Mouse (Mus musculus) lung, postnatal 25 days (tissue): ENCODE measurements around the gene Tmem130.

ENCODE experiments used
- DNase-seq: peaks from one replicate; pipeline ENCODE4 v3.0.0; 2022; ENCODE audit warnings: low spot score

The Tmem130 gene

DNA sequence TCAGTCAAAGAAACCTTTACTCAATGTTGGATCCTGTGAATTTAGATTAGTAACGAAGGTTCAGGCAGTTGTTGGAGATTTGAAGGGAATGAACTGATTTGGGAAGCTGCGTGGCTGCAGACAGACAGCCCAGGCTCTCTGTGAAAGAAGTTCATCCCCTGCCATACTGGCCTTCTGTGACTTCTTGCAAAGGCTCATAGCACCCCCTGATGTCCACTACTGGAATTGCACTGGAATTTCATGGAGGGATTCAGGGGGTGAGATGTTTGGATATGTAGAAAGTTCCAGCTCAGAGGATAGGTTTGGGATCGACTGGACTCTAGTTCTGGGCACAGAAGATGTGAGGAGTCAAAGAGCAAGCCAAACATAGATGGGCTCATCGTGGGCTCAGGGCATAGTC, 27.7 kb downstream of the Tmem130 start:
- peak; percentile 28 for DNase-seq

DNA sequence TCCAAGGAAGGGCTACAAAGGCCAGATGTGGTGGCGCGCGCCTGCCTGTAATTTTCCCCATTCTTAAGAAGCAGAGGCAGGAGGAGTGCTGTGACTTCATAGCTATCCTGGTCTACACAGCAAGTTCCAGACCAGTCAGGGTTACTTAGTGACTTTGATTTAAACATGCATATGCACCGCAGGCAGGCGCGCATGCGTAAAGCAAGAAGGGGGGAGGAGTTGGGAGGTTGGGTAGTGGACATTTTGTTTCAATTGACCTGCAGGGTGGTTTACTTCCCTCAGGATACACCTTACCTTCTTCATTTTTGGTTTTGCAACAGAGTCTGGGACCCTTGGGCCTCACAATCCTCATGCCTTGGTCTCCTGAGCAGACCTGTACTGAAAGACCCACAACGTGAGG, 32.4 kb downstream of the Tmem130 start:
- no peak for DNase-seq

DNA sequence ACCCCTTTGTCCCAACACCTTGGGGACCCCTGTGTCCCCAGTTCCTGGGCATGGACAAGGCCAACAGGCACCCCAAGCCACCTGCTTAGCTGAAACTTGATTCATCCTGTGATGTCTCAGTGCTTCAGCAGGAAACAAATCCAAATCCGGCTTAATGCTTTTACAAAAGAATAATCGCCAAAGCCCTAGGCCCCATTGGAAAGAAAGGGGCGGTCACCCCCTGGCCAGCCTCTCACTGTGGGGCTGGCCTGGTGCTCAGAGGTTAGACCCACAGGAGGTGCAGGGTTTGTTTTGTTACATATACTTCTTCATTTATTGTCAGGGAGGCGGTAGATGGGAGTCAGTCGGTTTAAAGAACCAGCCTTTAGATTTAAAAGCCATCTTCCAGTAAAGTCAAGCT, 33.4 kb downstream of the Tmem130 start:
- DNase-seq, result no peak

DNA sequence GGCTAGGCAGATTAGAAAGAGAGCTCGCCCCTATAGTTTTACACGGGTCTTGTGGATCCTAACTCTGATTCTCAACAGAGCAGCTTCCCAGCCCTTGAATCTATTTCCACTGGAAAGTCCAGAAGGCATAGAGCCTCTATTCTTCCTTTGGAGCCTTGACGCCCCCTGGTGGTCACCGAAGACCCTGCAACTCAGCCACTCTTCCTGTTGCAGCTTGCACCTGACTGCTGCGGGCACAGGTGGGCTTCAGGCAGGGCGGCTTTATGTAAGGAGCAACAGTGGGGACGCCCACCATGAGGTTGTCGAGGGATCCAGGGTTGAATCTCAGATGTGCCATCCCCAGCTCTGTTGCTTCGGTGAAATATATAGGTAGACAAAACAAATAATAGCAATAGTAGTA, 34.5 kb downstream of the Tmem130 start:
- peak; percentile 49 for DNase-seq

DNA sequence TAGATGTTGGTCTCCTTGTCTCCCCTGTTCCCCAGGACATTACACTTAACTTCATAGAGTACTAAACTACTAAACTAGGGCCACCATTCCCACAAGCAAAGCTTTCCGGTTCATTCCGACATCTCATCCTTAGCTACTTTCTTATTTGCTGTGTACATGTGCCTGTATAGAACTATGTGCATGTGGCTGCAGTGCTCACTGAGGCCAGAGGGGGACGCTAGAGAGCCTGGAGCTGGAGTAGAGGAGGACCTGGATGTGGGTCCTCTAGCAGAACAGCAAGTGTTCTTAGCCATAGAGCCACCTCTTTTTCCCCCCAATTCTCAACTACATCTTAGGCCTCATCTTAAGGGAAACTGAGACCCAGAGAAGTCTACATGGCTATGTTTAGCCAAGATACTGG, 36.1 kb downstream of the Tmem130 start:
- no peak for DNase-seq

DNA sequence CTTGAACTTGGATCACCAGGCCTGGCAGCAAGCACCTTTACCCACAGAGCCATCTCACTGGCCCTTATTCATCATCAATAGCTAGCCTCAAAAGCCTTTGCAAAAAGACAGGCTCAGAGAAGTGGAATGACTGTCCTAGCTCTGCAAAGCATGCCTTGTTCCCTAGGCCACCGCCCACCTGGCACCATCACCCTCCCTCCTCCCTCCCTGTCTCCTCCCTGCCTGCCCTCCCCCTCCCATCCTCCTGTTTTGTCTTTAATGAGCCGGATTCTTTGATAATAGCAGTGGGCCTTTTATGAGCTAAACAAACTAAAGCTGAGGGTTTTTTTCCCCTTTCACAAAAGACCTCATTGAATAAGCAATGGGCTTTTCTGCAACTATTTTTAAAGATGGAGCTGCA, 36.7 kb downstream of the Tmem130 start:
- no peak for DNase-seq

DNA sequence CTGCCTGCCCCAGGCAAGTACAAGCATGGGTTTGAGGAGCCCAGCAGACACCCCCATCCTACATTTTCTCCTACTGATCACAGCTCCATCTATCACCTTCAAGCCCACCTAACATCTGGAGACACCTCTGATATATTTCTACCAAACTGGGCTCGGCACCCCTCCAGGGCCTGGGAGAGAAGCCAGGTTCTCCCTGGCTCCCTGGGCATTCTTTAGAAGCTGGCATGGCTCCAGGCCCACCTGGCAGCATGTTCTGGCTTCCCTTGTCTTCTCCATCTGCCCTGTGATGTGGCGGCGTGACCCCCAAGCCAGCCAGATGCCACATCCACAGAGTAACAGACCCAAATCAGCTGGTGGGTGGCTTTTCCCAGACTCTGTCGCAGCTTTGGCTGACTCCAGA, 41.3 kb downstream of the Tmem130 start:
- no peak for DNase-seq

DNA sequence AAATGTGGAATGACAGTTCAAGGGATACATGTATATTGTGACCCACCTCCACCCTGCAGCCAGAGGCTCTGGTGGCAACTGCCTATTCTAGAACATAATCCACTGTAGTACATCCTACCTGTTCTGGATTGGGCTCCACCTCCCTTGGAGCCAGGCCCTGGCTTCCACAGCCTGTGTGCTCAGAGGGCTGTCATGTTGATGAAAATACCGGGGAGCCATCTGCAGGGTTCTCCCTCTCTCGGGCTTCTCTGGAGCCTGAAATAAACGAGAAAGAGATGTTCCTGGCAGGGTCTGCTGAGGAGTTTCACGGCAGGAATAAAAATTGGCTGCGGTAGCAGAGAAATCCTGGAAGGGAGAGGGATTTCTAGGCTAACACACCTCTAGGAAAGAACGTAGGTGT, 41.8 kb downstream of the Tmem130 start:
- DNase-seq, result no peak

DNA sequence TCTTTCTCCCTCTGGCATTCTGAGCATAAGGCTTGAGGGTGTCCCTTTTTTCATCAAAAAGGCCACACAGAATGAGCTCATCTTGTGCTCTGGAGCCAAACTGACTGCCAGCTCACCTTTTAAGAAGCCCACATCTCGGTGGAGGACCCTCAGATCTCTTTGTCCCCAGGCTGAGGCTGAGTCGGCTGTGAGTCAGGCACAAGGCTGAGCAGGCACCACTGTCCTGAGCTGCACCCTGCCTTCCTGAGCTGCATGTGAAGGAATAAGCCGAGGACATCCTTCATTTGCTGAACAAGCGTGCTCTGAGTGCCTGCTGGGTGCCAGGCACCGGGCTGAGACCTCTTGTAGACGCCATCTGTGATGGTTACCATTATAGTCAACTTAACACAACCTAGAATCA, 44.4 kb downstream of the Tmem130 start:
- DNase-seq, result no peak

DNA sequence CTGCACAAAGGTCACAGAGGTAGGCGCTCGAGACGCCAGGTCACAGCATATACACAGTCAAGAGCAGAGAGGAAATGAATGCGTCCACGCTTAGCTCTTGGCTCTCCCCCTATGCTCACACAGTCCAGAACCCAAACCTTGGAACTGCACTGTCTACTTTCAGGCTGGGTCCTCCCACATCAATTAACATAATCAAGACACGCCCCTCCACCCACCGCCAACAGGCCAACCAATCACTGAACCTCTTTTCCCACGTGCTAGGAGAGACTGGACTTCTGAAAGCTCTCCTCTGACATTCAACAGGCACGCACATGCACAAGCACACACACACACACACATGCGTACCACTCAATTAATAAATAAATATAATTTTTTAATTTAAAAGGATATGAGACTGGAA, 48.2 kb downstream of the Tmem130 start:
- DNase-seq, result no peak

DNA sequence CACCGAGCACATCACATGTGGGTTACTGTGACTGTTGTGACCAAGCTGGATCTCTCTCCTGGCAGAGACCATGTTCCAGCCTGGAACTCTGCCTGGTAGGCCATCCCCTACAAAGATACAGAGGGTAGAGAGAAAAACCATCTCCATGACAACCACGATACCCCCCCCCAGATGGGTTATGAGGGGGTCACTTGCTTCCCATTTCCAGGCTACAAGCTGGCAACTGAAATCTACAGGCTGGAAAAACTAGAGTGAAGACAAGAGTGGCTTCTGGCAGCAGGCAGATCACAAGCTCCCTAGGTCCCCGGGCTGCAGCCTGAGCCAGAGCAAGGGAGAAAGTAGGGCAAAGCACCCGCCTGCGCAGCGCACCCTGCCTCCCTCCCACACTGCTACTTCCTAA, 54.0 kb downstream of the Tmem130 start:
- no peak for DNase-seq

DNA sequence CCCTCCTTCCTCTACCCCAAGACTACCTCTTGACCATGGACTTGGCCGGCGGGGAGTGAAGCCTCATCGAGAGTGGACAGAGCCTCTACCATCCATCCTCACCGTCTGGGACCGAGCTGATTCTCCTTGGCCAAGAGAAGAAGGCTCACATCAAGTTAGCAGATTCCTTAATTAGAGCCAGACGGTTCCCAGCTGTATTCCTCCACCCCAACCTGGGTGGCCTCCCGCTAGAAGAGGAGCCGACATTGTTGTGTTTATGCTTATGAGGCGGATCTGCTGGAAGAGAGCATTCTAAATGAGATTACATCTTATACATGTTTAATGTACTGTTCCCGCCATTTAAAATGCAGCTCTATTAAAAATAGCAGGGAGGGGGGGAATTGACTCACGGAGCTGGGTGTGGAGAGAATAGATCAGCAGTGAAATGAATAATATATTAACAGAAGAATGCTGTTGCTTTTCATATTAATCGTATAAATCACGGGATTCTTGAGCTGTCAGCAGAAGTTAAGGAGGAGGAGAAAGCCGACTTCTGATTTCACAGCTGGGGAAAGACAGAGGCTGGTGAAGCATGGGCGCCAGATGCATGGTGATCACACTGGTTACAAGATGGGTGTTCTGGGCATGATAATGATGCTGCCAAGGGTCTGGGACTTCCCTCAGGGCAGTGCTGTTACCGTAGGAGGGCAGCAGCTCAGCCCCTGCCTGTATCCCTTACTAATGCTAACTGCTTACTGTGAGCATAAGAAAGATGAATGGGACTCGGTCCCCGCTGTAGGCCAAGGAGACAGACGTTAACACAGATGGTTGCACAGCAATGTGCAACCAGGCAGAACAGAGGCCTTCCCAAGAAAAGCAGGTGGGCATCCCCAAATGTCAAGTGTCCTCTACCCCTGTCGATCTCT, 57.9 kb downstream of the Tmem130 start:
- DNase-seq, result no peak

DNA sequence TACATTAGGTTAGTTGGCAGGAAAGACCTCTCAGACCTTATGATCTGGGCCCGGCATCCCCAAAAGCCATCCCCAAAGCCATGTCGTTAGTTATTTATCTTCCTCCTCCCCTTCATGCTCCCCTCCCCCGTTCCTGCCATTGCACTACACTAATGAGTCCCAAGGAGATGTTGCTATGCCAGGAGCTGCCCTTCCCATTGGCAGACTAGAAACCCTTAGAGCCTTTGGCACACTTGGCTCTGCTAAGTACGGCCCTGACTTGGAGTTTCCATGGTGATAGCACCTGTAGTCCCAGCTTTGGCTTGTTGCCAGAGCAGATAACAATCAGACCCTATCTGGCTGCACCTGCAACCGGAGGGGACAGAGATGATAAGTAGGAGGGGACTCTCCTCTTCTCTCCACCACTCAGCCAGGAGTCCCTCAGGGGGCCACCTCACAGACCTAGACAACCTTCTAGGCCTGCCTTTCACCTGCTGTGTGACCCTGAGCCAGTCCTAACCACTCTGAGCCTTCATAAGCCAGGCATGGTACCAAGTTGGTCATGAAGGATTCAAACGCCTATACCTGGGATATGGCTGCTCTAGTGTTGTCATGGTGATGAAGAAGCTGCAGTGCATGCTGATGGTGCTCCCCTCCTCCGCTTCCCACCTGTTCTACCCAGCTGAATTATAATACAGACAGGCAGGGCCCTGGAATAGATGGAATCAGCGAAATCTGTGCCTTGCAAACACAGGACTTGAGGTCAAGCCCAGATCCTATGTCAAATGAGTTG, 66.1 kb downstream of the Tmem130 start:
- DNase-seq, result no peak

DNA sequence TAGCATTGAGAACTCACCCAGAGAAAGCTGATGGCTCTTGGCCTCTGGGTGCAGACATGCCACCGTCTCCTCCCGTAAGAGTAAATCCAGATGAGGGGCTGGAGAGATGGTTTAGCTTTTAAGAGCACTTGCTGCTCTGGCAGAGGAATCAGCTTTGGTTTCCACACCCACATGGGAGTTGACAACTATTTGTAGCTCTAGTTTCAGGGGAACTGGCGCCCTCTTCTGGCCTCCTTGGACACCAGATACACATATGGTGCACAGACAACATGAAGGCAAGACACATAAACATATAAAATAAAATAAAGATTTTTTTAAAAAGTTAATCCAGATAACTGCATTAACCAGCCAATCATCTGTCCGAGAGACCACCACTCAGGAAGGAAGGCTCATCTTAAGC, 67.5 kb downstream of the Tmem130 start:
- no peak for DNase-seq

DNA sequence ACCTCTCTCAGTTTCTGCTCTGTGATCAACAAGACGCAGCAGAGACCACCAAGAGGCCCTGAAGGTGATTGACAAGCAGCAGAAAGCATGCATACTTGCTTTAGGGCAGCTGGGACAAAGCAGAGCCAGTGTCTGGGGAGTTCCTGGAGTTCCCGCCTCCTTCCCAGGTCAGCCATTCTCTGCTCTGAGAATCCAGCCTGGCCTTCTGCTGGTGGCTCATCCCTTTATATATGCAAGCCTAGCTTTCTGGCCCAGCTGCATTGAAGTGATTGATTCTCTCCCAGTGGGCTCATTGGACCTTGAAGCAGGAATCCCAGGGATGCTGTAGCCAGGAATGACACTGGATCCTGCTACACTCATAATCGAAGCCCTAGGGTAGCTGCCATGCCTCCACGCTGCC, 70.2 kb downstream of the Tmem130 start:
- DNase-seq, result no peak

DNA sequence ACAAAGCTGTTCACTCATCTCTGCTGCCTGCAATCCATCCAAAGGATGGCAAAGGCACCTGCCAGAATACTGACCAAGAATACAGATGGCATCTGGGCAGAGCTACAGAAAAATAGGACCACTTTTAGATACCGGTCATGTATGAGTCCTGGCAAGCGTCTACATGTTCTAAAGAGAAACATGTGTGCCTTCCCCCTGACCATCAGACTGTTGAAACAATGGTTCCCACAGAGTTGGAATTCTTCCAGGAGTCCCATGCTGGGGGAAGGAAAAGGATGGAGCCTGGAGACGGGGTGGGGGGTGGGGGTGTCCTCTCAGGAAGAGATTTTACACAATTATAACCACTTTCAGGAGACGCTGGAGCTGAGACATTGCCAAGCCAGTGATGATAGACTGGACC, 73.2 kb downstream of the Tmem130 start:
- DNase-seq, result no peak
